Mouse (Mus musculus): Measurements from ENCODE around the gene Med17.
A peak's percentile ranks its signal among the peaks of the same experiment; 100 is the strongest.

The Med17 gene

GRCm38 (mm10) chr9:15237516-15238296, 42.0 kb downstream of the Med17 start:
- no peak for DNase-seq (ENCODE audit: low spot score)

GRCm38 (mm10) chr9:15235986-15236385, 43.7 kb downstream of the Med17 start:
- no peak for DNase-seq (ENCODE audit: low spot score)

- no peak for DNase-seq (ENCODE audit: low spot score)
Observed at GRCm38 (mm10) chr9:15233604-15234003, 46.1 kb downstream of the Med17 start.

- DNase-seq (ENCODE audit: low spot score) = no peak
Observed at GRCm38 (mm10) chr9:15232445-15232844, 47.3 kb downstream of the Med17 start.

- no peak for DNase-seq (ENCODE audit: low spot score)
Observed at GRCm38 (mm10) chr9:15224912-15225311, 54.8 kb downstream of the Med17 start.

- no peak for DNase-seq (ENCODE audit: low spot score)
Observed at GRCm38 (mm10) chr9:15213695-15214094, 66.0 kb downstream of the Med17 start.

- DNase-seq (ENCODE audit: low spot score) = peak; percentile 16
Observed at GRCm38 (mm10) chr9:15211876-15212275, 67.9 kb downstream of the Med17 start.
